Mouse (Mus musculus) heart, embryonic 10.5 days (tissue): ENCODE data around the gene Evx1. TPM values are rescaled to one million over a fixed set of nuclear protein-coding genes. Genes with fewer than 3 reads are reported as not detected.
"Not testable (repeated sequence)": the region's sequence is repeated elsewhere in the genome, so short reads cannot be mapped to it uniquely, and the experiment has no call there.

ENCODE experiments used
- DNase-seq: peaks from one replicate; pipeline ENCODE4 v3.0.0-alpha.2; 2017; ENCODE audit warnings: low spot score
- H3K27ac ChIP-seq: fragments of 300-500 bp; sonication (generic); 2 replicates; pipeline ENCODE4 v1.5.1; 2016; ENCODE audit warnings: mild to moderate bottlenecking
- H3K27me3 ChIP-seq: fragments of 300-500 bp; sonication (generic); 2 replicates; pipeline ENCODE4 v1.6.1; 2016; ENCODE audit warnings: mild to moderate bottlenecking; ENCODE audit not compliant: poor library complexity, insufficient read depth, severe bottlenecking
- H3K36me3 ChIP-seq: fragments of 300-500 bp; sonication (generic); 2 replicates; pipeline ENCODE4 v1.6.1; 2016; ENCODE audit warnings: mild to moderate bottlenecking, moderate library complexity
- H3K4me1 ChIP-seq: fragments of 300-500 bp; sonication (generic); 2 replicates; pipeline ENCODE4 v1.6.1; 2016; ENCODE audit warnings: mild to moderate bottlenecking
- H3K4me3 ChIP-seq: fragments of 300-500 bp; sonication (generic); 2 replicates; pipeline ENCODE4 v1.5.1; 2016; ENCODE audit warnings: mild to moderate bottlenecking, moderate library complexity
- H3K9me3 ChIP-seq: fragments of 300-500 bp; sonication (generic); 2 replicates; pipeline ENCODE4 v1.6.1; 2016; ENCODE audit warnings: mild to moderate bottlenecking, moderate library complexity
- WGBS: fragments of 180-500 bp; shearing (Covaris S2); methylation state at CpG from one replicate; pipeline ENCODE4 v1.1.7; 2016; 5-methylcytosine and 5-hydroxymethylcytosine counted together
- polyA plus RNA-seq: library from polyadenylated mRNA; unstranded; fragments of >200 nt; fragmentation: Nextera tagmentation; extraction: Ambion mirVana; gene quantifications from 2 replicates; pipeline ENCODE4 v1.2.1, GENCODE M21; 2016

Gene Evx1
- polyA plus RNA-seq, 1 experiment from 2014 or later, result 0.10 TPM

DNA sequence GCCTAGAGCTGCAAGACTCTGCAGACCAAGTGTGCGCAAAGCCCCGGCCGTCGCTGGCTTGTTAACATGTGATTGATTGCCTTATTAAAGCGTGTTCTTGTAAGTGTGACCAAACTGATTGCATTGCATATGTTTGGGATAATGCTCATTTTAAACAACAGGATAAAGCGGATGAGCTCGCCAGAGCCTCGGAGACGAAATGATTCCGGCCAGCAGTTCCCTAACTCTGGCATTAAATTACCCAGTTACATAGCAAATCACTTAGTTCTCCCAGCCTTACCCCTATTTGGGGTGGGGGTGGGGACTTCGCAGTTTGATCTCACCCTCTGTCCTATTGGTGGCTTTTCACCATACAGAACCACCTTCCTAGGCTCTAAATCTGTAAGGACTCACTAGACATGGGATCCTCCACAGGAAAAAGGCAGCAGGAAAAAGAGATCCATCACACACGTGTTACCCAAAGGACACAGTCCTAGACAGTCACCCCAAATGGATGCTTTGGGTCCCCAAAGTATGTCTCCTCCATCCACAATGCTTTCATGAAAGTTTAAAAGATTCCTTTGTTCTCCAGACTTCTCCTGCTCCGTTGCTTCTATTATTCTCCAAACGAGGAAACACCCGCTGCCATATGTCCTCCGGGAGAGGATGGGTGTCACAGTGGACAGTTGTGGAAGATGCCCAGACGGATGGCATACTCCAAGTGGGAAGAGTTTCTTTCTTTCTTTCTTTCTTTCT is 6.8 kb downstream of the Evx1 start:
- DNase-seq, result no peak
- Histone ChIP-seq H3K36me3 (no peaks in the 10 kb centered on the region), H3K27ac (no peak overlapping the region), H3K9me3 (no peaks in the 10 kb centered on the region), H3K4me1 (peaks cover 16% of the 10 kb centered on the region), H3K4me3 (no peak overlapping the region), H3K27me3 (peaks cover 98% of the 10 kb centered on the region)
- 4% methylated on average over 17 of the region's 17 CpGs for WGBS

DNA sequence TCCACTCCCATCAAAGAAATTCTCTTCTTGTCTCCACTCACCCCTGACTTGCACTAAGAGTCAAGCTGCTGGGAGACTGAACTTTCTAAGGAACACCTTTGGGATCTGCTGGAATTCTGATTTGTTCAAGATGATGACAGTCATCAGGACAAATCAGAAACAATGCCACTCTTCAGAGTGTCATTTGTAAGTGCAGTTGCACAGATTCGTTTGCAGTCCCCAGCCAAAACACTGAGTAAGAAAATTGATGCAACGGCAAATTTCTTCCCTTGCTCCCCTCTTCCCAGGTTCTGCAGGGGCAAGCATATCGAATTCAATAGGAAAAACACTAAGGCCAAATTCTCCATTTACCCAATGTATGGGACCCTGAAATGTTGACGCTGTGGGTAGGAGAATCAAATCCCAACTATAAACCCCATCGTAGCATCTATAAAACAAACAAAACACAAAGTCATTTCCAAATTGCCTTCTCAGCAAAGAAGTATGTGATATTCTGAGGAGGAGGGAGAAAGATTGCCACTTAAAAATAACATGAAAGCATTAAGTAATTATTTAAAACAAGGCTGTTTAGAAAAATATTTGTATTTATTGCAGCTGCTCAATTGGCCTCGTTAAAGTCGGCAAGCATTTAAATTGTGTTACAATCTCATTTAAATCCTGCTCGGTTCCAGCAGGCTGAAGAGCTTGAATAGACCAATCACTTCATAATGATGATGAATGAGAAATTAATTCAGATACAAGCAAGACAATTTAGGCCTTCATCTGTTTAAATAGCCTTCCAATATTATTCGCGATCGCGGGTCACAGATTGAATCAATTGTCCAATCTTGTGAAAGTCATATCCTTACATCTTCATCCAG is 7.9 kb downstream of the Evx1 start:
- 7% methylated on average over 12 of the region's 12 CpGs for WGBS
- Histone ChIP-seq H3K4me1 (peaks cover 10% of the 10 kb centered on the region), H3K9me3 (no peaks in the 10 kb centered on the region), H3K27me3 (peaks cover 98% of the 10 kb centered on the region), H3K4me3 (no peak overlapping the region), H3K27ac (no peak overlapping the region), H3K36me3 (no peaks in the 10 kb centered on the region)
- DNase-seq, result no peak

DNA sequence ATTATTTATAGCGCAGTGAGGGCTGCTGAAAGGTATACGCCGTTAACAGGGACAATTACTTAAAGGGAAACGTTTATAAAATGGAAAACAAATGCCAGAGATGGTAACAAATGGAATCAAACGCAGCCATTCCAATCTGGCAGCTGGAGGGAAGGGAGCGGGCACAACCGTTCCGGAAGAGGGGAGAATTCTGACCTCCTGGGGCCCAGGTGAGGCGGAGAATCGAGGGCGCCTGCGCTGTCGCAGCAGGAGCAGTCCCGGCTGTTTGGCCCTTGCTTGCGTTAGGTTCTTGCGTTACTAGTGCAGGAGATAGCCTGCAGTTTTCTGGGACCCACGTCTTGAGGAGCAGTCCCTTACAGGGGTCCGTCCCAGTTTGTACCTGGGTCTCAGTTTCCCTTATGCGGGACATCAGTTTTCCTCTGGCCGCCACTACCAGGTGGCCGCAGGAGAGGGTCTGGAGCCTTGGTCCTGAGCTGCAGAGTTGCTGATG is 8.6 kb downstream of the Evx1 start:
- no peak for DNase-seq
- Histone ChIP-seq H3K9me3 (no peaks in the 10 kb centered on the region), H3K27me3 (peaks cover 98% of the 10 kb centered on the region), H3K27ac (no peak overlapping the region), H3K4me1 (peaks cover 3% of the 10 kb centered on the region), H3K4me3 (no peak overlapping the region), H3K36me3 (no peaks in the 10 kb centered on the region)
- WGBS, result 2% methylated on average over 21 of the region's 21 CpGs

DNA sequence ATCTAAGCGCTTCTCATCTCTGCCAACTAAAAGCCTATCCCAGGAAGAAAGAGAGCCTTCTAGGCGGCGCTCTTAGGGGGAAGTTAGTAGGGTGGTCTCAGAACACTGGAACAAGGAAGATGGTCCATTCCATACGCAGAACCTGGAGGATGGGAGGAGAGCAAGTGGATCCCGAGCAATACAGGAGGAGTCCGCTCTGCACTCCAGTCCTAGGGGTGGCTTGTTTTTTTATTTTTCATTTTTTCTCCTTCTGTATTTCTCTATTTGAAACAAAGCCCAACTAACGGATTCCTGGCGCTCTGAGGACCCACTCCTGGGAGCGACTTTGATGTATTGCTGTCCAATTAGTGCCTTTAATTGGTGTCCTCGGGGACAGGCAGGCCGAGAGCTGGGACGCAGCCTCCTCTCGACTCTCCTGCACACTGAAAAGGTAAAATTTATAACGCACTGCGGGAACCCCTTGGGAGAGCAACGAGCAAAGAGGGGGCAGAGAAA is 9.5 kb downstream of the Evx1 start:
- DNase-seq, result no peak
- Histone ChIP-seq H3K4me3 (no peak overlapping the region), H3K36me3 (no peaks in the 10 kb centered on the region), H3K9me3 (no peaks in the 10 kb centered on the region), H3K4me1 (no peaks in the 10 kb centered on the region), H3K27me3 (peaks cover 95% of the 10 kb centered on the region), H3K27ac (no peak overlapping the region)
- under 1% methylated on average over 16 of the region's 16 CpGs for WGBS

DNA sequence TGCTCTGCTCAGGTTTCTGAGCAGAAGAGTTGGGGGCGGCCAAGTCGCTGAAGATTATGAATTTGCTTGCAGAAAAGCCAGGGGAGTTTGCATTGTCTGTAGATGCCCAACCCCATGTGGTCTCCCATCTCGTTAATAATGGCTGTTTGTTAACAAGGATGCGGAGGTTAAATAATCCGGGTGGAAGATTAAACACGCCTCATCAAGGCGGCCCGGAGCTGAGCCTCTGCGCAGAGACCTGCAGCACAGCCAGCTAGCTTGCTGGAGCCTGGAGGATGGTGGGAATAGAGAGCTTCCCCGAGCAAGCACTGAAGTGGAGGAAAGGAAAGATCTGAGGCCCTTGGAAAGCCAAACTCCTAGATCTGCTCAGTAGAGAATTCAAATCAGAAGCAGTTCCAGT is 10.0 kb downstream of the Evx1 start:
- Histone ChIP-seq H3K36me3 (no peaks in the 10 kb centered on the region), H3K27me3 (peaks cover 95% of the 10 kb centered on the region), H3K27ac (no peak overlapping the region), H3K9me3 (no peaks in the 10 kb centered on the region), H3K4me3 (no peak overlapping the region), H3K4me1 (no peaks in the 10 kb centered on the region)
- WGBS, result 2% methylated on average over 10 of the region's 10 CpGs
- no peak for DNase-seq

DNA sequence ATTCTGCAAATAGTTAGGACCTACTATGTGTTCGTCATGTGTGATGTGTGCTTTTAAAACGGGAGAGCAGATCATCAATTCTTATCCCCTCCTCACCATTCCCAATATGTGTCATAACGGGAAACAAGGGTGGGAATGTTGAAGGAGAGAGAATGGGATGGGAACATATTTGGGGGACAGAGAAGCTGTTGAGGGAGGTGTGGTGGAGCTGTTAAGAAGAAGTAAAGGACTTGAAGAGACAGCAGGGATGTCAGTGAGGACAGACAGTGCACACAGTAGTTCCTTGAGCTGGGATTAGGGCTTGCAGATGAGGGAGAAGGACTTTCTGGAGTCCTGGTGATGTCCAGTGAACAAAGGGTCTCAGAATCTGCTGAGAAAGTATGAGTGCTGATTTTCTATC is 10.8 kb downstream of the Evx1 start:
- Histone ChIP-seq H3K9me3 (no peaks in the 10 kb centered on the region), H3K27ac (no peak overlapping the region), H3K27me3 (peaks cover 90% of the 10 kb centered on the region), H3K36me3 (no peaks in the 10 kb centered on the region), H3K4me1 (no peaks in the 10 kb centered on the region), H3K4me3 (no peak overlapping the region)
- 44% methylated on average over 3 of the region's 3 CpGs for WGBS
- no peak for DNase-seq

DNA sequence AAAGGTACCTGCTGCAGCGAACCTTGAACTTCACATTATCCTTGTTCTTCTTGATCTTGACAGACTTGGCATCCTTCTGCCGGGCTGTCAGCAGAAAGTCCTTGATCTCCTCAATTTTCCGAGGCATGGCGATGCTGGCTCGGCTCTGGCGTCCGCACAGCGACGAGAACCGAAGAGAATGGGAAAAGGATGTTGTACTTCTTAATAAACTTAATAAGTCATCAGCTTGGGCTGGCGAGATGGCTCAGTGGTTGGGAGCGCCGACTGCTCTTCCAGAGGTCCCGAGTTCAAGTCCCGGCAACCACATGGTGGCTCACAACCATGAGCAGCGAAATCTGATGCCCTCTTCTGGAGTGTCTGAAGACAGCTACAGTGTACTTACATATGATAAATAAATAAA is 33.5 kb downstream of the Evx1 start:
- not testable (repeated sequence) for H3K27me3 ChIP-seq, H3K27ac ChIP-seq, H3K4me3 ChIP-seq, H3K4me1 ChIP-seq, DNase-seq, H3K9me3 ChIP-seq, H3K36me3 ChIP-seq
- 91% methylated on average over 16 of the region's 16 CpGs for WGBS

DNA sequence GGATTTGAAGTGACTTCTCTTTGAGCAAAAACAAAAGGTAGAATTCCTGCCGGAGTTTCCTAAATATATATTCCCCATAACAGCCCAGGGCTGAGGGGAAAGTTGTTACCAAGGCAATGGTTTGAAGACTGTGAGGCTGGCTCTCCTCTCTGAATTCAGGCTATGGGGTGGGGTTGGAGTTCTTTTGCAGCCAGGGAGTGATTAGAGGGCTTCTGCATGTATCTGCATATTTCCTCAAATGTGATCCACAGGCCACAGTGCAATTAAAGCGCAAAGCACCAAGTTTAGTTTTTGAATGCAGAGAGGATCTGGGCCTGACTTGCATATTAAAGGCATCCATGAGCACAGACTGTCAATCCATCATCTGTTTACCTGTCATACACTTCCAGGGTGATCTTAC is 52.7 kb downstream of the Evx1 start:
- Histone ChIP-seq H3K27me3 (peaks cover 9% of the 10 kb centered on the region; the same call in 1 of the 2 replicates), H3K9me3 (no peaks in the 10 kb centered on the region), H3K4me1 (peaks cover 6% of the 10 kb centered on the region; the same call in 1 of the 2 replicates), H3K4me3 (no peak overlapping the region), H3K36me3 (no peaks in the 10 kb centered on the region), H3K27ac (no peak overlapping the region)
- WGBS, result 84% methylated on average over 2 of the region's 2 CpGs
- no peak for DNase-seq

DNA sequence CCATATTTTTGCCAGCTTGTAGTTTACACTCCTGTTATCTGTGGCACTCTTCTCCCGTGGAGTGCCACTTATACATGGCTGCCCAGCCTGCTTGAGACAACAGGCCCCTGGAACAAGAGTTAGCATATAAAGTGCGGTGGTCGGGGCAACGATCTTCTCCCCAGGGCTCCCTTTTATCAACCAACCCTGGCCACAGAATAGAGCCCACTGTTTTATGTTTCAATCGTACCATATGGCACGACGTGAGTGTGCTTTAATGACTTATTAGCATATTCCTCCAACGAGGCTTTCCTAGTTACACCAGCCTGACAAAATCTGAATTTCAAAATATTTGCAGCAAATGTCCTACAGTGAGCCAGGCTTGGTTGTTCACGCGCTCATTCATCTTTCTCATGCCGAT is 53.2 kb downstream of the Evx1 start:
- Histone ChIP-seq H3K4me3 (no peak overlapping the region), H3K4me1 (peaks cover 6% of the 10 kb centered on the region; the same call in 1 of the 2 replicates), H3K9me3 (no peaks in the 10 kb centered on the region), H3K27ac (no peak overlapping the region), H3K27me3 (peaks cover 9% of the 10 kb centered on the region; the same call in 1 of the 2 replicates), H3K36me3 (no peaks in the 10 kb centered on the region)
- no peak for DNase-seq
- 68% methylated on average over 11 of the region's 11 CpGs for WGBS

DNA sequence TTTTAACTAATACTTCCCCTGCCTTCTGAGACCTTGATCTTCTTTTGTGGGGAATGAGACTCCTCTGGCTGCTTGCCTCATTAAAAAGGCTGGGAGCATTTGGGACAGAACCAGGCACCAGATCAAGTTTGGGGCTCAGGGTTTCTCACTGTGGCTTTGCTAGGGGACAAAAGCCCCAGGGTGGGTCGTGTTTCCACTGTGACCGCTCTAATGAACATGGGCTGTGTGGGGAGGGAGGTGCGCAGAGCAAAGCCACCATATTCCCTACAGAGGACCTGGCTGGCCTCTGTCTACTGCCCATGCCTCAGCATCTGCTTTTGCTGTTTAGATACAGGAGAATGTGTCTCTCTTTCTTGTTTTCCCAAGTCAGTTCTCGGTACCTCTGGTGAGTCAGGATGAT is 53.8 kb downstream of the Evx1 start:
- Histone ChIP-seq H3K27me3 (peaks cover 10% of the 10 kb centered on the region), H3K9me3 (no peaks in the 10 kb centered on the region), H3K27ac (no peak overlapping the region), H3K4me3 (no peak overlapping the region), H3K36me3 (no peaks in the 10 kb centered on the region), H3K4me1 (peaks cover 6% of the 10 kb centered on the region; the same call in 1 of the 2 replicates)
- no peak for DNase-seq
- 76% methylated on average over 4 of the region's 4 CpGs for WGBS

Other genes starting within 250 kb of the Evx1 start
- 1.00 and 4.1 TPM in 2 replicates for gene Hoxa1, start 155.2 kb upstream of the Evx1 start, polyA plus RNA-seq
- 4.3 and 10.3 TPM in 2 replicates for gene Hoxa2, start 148.7 kb upstream of the Evx1 start, polyA plus RNA-seq
- 0.07 and 1.5 TPM in 2 replicates for gene 5730596B20Rik, start 136.0 kb upstream of the Evx1 start, polyA plus RNA-seq
- 0.17 and 1.4 TPM in 2 replicates for gene Hoxa4, start 121.7 kb upstream of the Evx1 start, polyA plus RNA-seq
- 0.58 and 6.0 TPM in 2 replicates for gene Hoxa5, start 108.9 kb upstream of the Evx1 start, polyA plus RNA-seq
- 0.30 TPM in 1 of 2 replicates, not detected in the other for gene Hoxa6, start 104.8 kb upstream of the Evx1 start, polyA plus RNA-seq
- 0.57 and 3.7 TPM in 2 replicates for gene Hoxa3, start 100.2 kb upstream of the Evx1 start, polyA plus RNA-seq
- gene Gm28308, start 100.2 kb upstream of the Evx1 start, polyA plus RNA-seq, result not detected in 2 replicates
- gene Hoxa7, start 91.6 kb upstream of the Evx1 start, polyA plus RNA-seq, result 0.11 and 2.5 TPM in 2 replicates
- 0.37 and 5.6 TPM in 2 replicates for gene Hoxa9, start 82.4 kb upstream of the Evx1 start, polyA plus RNA-seq
- 0.30 and 3.6 TPM in 2 replicates for gene Hoxa10, start 72.6 kb upstream of the Evx1 start, polyA plus RNA-seq
- gene Hoxa11, start 67.7 kb upstream of the Evx1 start, polyA plus RNA-seq, result 0.06 and 1.7 TPM in 2 replicates
- gene Hoxa13, start 52.6 kb upstream of the Evx1 start, polyA plus RNA-seq, result not detected in 2 replicates